Mouse (Mus musculus): Measurements from ENCODE around the gene Klk6.

Gene Klk6

GRCm38 (mm10) chr7:43821581-43821980, 2.7 kb upstream of the Klk6 start:
- no peak for DNase-seq (ENCODE audit: low spot score)

- DNase-seq (ENCODE audit: low spot score), result no peak
These were observed 1.8 kb downstream of the Klk6 start for GRCm38 (mm10) chr7:43826056-43826455.

GRCm38 (mm10) chr7:43827706-43828105, 3.4 kb downstream of the Klk6 start:
- DNase-seq (ENCODE audit: low spot score), result no peak

GRCm38 (mm10) chr7:43829006-43829405, 4.7 kb downstream of the Klk6 start:
- no peak for DNase-seq (ENCODE audit: low spot score)

DNA sequence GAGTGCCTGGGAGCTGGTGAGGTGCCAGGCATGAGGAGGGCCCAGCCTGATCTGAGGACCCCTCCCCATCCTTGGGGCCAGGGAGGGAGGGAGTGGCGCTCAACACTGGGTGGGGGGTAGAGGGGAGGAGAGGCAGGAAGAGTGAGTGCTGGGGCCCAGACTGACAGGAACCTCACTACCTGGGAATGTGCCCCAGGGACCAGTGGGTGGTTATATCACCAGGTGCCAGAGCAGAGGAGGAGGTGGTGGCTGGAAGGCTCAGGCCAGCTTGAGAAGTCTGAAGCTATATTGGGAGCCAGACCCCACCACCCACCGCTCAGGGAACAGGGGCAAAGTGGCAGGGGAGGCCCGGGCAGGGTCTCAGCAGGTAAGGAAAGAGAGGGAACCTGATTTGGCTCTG, 17.4 kb downstream of the Klk6 start, which contains the start of gene Klk5:
Gene Klk5 (plus strand): TSS at position 271 of the 400 bp plus-strand sequence.
- no peak for DNase-seq (ENCODE audit: low spot score)

GRCm38 (mm10) chr7:43843801-43844200, 19.5 kb downstream of the Klk6 start:
- no peak for DNase-seq (ENCODE audit: low spot score)

- DNase-seq (ENCODE audit: low spot score), result no peak
These were observed 27.3 kb downstream of the Klk6 start for GRCm38 (mm10) chr7:43851616-43852015.

GRCm38 (mm10) chr7:43854642-43855380, 30.5 kb downstream of the Klk6 start:
- no peak for DNase-seq (ENCODE audit: low spot score)

GRCm38 (mm10) chr7:43855709-43856108, 31.4 kb downstream of the Klk6 start:
- no peak for DNase-seq (ENCODE audit: low spot score)

GRCm38 (mm10) chr7:43856307-43856706, 32.0 kb downstream of the Klk6 start:
- no peak for DNase-seq (ENCODE audit: low spot score)

GRCm38 (mm10) chr7:43857501-43857900, 33.2 kb downstream of the Klk6 start:
- DNase-seq (ENCODE audit: low spot score), result no peak

- no peak for DNase-seq (ENCODE audit: low spot score)
These were observed 36.1 kb downstream of the Klk6 start for GRCm38 (mm10) chr7:43860411-43860810.

DNA sequence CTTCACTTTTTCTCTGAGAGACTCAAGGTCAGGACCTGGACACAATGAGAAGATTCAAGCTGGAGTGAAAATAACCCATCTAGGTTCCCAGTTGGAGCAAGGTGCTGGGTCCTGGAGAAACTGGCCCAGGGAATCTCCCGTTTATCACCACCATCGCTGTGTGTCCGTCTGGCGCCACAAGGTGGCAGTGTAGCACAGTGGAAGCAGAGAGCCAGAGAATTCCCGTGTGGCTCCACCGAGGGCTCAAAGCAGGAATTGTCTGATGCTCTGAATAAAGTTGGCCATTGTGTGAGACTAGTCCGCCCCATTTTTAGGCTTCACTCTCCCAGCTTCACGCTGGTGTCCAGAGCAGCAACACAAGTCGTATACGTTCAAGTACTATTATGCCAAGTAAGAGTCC, 48.9 kb downstream of the Klk6 start:
- DNase-seq (ENCODE audit: low spot score), result peak; percentile 72

DNA sequence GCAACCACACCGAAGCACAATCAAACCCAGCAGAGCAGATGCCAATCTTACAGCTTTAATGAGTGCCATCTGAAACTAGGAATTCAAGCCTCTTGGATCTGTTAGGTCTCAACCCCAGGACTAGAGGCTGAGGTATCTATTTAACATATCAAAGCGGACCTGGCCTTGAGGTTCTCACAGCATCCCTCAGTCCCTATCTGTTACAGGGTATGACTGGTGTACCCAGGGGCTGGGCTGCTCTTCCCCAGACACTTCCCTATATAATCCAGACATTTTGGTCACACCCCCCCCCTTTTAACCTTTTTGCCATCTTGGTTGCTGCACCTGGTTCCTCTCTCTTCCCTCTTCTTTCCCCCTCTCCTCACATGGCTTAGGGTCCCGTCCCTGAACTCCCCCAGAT, 49.4 kb downstream of the Klk6 start:
- no peak for DNase-seq (ENCODE audit: low spot score)

GRCm38 (mm10) chr7:43874868-43875375, 50.6 kb downstream of the Klk6 start:
- DNase-seq (ENCODE audit: low spot score), result no peak

- DNase-seq (ENCODE audit: low spot score), result peak; percentile 27
These were observed 52.1 kb downstream of the Klk6 start for GRCm38 (mm10) chr7:43876444-43876843.

- no peak for DNase-seq (ENCODE audit: low spot score)
These were observed 54.0 kb downstream of the Klk6 start for GRCm38 (mm10) chr7:43878281-43878680.

DNA sequence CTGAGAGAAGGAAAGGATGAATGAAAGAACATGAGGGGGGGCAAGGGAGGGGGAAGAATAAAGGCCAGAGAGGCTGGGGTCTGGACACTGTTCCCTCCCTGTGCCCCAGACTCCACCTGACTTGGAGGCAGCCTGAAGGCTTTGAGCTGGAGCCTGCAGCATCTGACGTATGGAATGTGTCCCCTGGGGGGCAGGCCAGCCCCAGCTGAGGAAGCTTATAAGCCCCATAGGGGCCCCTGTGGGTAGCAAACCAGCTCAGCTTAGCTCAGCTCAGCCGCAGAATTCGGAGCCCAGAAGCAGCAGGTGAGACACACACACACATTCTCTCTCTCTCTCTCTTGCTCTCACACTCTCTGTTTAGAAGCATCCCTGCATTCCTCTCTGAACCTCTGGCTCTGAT, 56.6 kb downstream of the Klk6 start, which contains the start of gene Klk4:
Gene Klk4 (plus strand): TSS at position 249 of the 400 bp plus-strand sequence.
- no peak for DNase-seq (ENCODE audit: low spot score)

All from urinary bladder, postnatal 25 days (tissue).